Mouse (Mus musculus) embryo, embryonic 11.5 days (tissue): ENCODE measurements around the gene 4930432K21Rik.

Source experiments
- DNase-seq: peaks from one replicate; pipeline ENCODE4 v3.0.0-alpha.2; 2012; ENCODE audit warnings: low read depth, low spot score

4930432K21Rik gene

GRCm38 (mm10) chr8:84208381-84209380, 60.9 kb downstream of the 4930432K21Rik start:
- DNase-seq = no peak

- no peak for DNase-seq
Measured at GRCm38 (mm10) chr8:84210167-84210791, 62.5 kb downstream of the 4930432K21Rik start.

GRCm38 (mm10) chr8:84211202-84211601, 63.4 kb downstream of the 4930432K21Rik start:
- DNase-seq = no peak

- DNase-seq = no peak
Measured at GRCm38 (mm10) chr8:84211881-84212563, 64.2 kb downstream of the 4930432K21Rik start.

- DNase-seq = no peak
Measured at GRCm38 (mm10) chr8:84213277-84213676, 65.5 kb downstream of the 4930432K21Rik start.

GRCm38 (mm10) chr8:84217206-84217605, 69.4 kb downstream of the 4930432K21Rik start:
- no peak for DNase-seq

GRCm38 (mm10) chr8:84218143-84218542, 70.3 kb downstream of the 4930432K21Rik start:
- DNase-seq = no peak

- DNase-seq = no peak
Measured at GRCm38 (mm10) chr8:84220105-84220504, 72.3 kb downstream of the 4930432K21Rik start.
